Mouse (Mus musculus) neural tube, embryonic 11.5 days (tissue): Measurements from ENCODE around the gene Hacd4. TPM values are rescaled to one million over a fixed set of nuclear protein-coding genes. Genes with fewer than 3 reads are reported as not detected.
"Not testable (repeated sequence)": the region's sequence is repeated elsewhere in the genome, so short reads cannot be mapped to it uniquely, and the experiment has no call there.

Experiments used
- ATAC-seq: fragments of 200-750 bp; cut with Nextera tagmentation; 2 replicates; pipeline ENCODE4 v1.8.0; 2017; ENCODE audit warnings: moderate number of reproducible peaks, mild to moderate bottlenecking, moderate TSS enrichment, moderate library complexity; ENCODE audit not compliant: insufficient read depth, low FRiP score, low TSS enrichment
- DNase-seq: peaks from one replicate; pipeline ENCODE4 v3.0.0-alpha.2; 2015; ENCODE audit warnings: low spot score
- H3K27ac ChIP-seq: fragments of 300-500 bp; sonication (generic); 2 replicates; pipeline ENCODE4 v1.5.1; 2014; ENCODE audit warnings: low read depth, mild to moderate bottlenecking, low read length
- H3K27me3 ChIP-seq: fragments of 300-500 bp; sonication (generic); 2 replicates; pipeline ENCODE4 v1.6.1; 2014; ENCODE audit warnings: mild to moderate bottlenecking, low read length, mixed read lengths; ENCODE audit not compliant: control insufficient read depth, insufficient read depth
- H3K36me3 ChIP-seq: fragments of 300-500 bp; sonication (generic); 2 replicates; pipeline ENCODE4 v1.6.1; 2014; ENCODE audit warnings: mild to moderate bottlenecking, low read length, moderate library complexity, mixed read lengths; ENCODE audit not compliant: control insufficient read depth, insufficient read depth
- H3K4me1 ChIP-seq: fragments of 300-500 bp; sonication (generic); 2 replicates; pipeline ENCODE4 v1.6.1; 2014; ENCODE audit warnings: low read length, mixed read lengths; ENCODE audit not compliant: control insufficient read depth, insufficient read depth
- H3K4me2 ChIP-seq: fragments of 300-500 bp; sonication (generic); 2 replicates; pipeline ENCODE4 v1.6.1; 2014; ENCODE audit warnings: low read depth, mild to moderate bottlenecking, moderate library complexity
- H3K4me3 ChIP-seq: fragments of 300-500 bp; sonication (generic); 2 replicates; pipeline ENCODE4 v1.5.1; 2014; ENCODE audit warnings: low read depth, low read length
- H3K9ac ChIP-seq: fragments of 300-500 bp; sonication (generic); 2 replicates; pipeline ENCODE4 v1.6.1; 2014; ENCODE audit warnings: mild to moderate bottlenecking, low read length
- H3K9me3 ChIP-seq: fragments of 300-500 bp; sonication (generic); 2 replicates; pipeline ENCODE4 v1.6.1; 2016; ENCODE audit warnings: low read length; ENCODE audit not compliant: control insufficient read depth
- WGBS: fragments of 180-500 bp; shearing (Covaris S2); extraction: QIAGEN DNeasy Blood & Tissue Kit; methylation state at CpG from one replicate; pipeline ENCODE4 v1.1.7; 2014; 5-methylcytosine and 5-hydroxymethylcytosine counted together
- polyA plus RNA-seq: library from polyadenylated mRNA; unstranded; fragments of >200 nt; fragmentation: Nextera tagmentation; extraction: Ambion mirVana; gene quantifications from 2 replicates; pipeline ENCODE4 v1.2.1, GENCODE M21; 2014

Hacd4 gene
- polyA plus RNA-seq, 1 experiment from 2014 or later, result 3.2 TPM

DNA sequence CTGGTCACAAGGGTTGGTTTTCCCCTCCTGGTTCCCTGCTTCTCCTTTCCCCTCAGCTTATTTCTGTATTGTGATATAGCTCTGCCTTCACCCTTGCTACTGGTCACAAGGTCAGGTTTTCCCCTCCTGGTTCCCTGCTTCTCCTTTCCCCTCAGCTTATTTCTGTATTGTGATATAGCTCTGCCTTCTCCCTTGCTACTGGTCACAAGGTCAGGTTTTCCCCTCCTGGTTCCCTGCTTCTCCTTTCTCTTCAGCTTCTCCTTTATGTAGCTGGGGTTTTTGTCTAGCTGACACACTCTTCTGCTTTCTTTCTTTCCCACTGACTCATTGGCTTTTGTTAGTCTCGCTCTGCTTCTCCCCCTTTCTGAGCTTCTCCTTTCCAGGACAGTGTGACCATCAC lies 48.1 kb downstream of the Hacd4 start:
- H3K27ac ChIP-seq, H3K9ac ChIP-seq, H3K36me3 ChIP-seq, ATAC-seq, H3K27me3 ChIP-seq, DNase-seq, H3K4me2 ChIP-seq, H3K4me3 ChIP-seq, H3K9me3 ChIP-seq, H3K4me1 ChIP-seq: not testable (repeated sequence)
- WGBS, result 69% methylated on average over 1 of the region's 1 CpGs

DNA sequence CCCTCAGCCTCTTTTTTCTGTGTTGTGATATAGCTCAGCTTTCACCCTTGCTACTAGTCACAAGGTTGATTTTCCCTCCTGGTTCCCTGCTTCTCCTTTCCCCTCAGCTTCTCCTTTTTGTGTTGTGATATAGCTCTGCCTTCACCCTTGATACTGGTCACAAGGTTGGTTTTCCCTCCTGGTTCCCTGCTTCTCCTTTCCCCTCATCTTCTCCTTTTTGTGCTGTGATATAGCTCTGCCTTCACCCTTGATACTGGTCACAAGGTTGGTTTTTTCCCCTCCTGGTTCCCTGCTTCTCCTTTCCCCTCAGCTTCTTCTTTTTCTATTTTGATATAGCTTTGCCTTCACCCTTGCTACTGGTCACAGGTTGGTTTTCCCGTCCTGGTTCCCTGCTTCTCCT lies 48.7 kb downstream of the Hacd4 start:
- Histone ChIP-seq H3K4me2 (no peak overlapping the region), H3K27me3 (no peaks in the 10 kb centered on the region), H3K36me3 (no peaks in the 10 kb centered on the region), H3K4me1 (no peaks in the 10 kb centered on the region), H3K9me3 (no peaks in the 10 kb centered on the region), H3K9ac (no peak overlapping the region), H3K4me3 (no peak overlapping the region), H3K27ac (no peak overlapping the region)
- no peak for DNase-seq
- no peak for ATAC-seq
- 80% methylated on average over 1 of the region's 1 CpGs for WGBS

DNA sequence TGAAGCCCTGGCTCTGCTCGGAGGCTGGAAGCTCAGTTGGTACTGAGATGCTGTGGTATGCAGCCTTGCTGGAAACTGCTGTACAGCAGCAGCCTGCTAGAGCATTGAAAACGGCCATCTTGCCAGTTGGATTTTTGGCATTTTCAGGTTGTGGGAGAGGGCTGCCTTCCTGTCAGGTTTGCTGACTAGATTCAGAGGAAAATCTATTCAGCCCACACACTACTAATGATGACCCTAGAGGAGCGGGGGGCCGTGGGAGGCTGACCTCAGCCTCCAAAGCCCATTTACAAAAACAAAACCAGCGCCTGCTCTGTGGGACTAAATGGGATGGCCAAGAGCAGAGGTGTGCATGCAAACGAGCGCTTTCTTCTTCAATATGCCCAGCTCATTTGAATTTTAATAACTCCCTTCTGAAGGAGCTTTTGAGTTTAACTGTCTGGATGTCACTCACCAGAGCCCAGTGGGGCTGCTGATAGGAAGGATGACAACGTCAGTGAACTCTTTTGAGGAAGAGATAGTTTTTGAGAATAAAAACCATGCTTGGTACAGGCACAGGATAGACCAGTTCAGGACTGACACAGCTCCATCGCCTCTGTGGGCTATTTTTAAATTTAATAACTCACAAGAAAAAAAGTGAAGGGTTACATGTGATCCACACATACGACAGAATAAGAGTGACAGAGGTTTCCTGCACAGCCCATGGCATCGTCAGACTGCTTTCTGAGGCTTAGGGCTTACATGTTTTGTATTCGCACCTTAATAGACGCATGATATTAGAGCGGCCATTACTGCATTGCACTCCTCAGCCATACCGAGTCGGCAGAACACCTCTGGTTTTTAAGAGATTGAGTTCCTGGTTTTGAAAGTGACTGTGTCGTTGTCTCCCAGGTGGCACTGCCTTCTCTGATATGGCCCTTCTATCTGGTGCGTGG lies 66.2 kb downstream of the Hacd4 start:
- Histone ChIP-seq H3K27ac (no peak overlapping the region), H3K4me2 (no peak overlapping the region), H3K4me3 (no peak overlapping the region), H3K4me1 (peaks cover 3% of the 10 kb centered on the region; the same call in 1 of the 2 replicates), H3K9ac (no peak overlapping the region), H3K9me3 (no peaks in the 10 kb centered on the region), H3K27me3 (no peaks in the 10 kb centered on the region), H3K36me3 (no peaks in the 10 kb centered on the region)
- 77% methylated on average over 18 of the region's 18 CpGs for WGBS
- ATAC-seq (no peak), DNase-seq (no peak)

DNA sequence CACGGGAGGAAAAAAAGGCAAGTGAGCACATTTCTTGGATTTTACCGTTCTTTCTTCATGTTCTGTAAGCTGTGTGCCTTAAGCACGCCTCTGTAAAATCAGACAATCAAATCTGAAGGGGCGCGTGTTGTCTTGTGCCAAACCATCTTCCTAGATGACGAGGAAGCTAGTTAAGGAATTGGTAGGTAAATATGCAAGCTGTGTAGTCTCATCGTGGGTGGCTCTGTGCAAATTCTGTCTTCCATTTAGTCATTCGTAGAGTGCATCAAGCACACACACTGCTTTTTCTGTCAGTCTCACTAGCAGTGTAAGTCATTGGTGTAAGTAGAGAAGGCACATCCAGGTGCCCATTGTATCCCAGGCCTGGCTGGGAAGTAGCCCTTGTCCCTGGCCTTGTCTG lies 67.9 kb downstream of the Hacd4 start:
- WGBS, result 94% methylated on average over 8 of the region's 8 CpGs
- DNase-seq (no peak), ATAC-seq (no peak)
- H3K4me1 ChIP-seq, result peaks cover 3% of the 10 kb centered on the region; the same call in 1 of the 2 replicates
- H3K27ac ChIP-seq, result no peak overlapping the region
- H3K9me3 ChIP-seq, result no peaks in the 10 kb centered on the region
- no peak overlapping the region for H3K9ac ChIP-seq
- H3K27me3 ChIP-seq, result no peaks in the 10 kb centered on the region
- H3K36me3 ChIP-seq, result no peaks in the 10 kb centered on the region
- H3K4me3 ChIP-seq, result no peak overlapping the region
- no peak overlapping the region for H3K4me2 ChIP-seq

DNA sequence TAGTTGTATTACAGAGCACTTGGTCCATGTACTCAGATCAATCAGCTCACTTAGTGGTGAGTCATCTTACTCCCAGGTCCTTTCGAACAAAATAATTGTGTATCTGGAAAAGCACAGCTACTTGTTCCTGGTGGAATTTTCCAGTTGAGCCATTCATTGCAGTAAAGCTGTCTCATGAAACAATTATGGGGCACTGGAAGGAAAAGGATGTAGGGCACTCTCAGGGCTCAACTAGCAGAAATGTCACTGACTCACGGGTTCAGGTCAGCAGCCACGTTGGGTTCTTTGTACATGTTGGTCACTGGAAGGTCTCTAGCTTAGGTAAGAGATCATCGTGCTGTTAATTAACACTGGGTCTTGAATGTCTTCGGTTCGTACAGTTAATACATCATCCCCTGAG lies 68.8 kb downstream of the Hacd4 start:
- no peak overlapping the region for H3K9ac ChIP-seq
- no peak for ATAC-seq
- no peak for DNase-seq
- H3K36me3 ChIP-seq, result no peaks in the 10 kb centered on the region
- H3K4me2 ChIP-seq, result no peak overlapping the region
- H3K9me3 ChIP-seq, result no peaks in the 10 kb centered on the region
- H3K27ac ChIP-seq, result no peak overlapping the region
- no peaks in the 10 kb centered on the region for H3K27me3 ChIP-seq
- 91% methylated on average over 6 of the region's 6 CpGs for WGBS
- peaks cover 3% of the 10 kb centered on the region; the same call in 1 of the 2 replicates for H3K4me1 ChIP-seq
- H3K4me3 ChIP-seq, result no peak overlapping the region

DNA sequence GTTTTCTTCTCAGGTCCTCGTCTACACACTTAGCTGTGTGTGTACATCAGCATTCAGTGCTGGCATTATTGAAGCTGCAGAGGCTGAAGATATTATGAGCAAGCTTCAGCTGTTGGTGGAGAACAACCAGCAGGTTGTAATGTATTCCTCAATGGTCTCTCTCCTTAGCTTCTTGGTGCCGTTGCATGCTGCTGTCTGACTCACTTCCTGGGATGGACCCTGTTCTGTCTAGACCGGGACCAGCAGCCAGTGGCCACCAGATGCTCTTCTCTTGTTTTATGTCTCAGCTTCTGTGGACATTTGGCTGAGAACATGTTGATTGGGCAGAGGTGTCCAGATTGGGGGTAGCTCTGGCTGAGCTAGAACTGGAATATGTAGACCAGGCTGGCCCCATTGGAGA lies 81.3 kb downstream of the Hacd4 start:
- no peaks in the 10 kb centered on the region for H3K27me3 ChIP-seq
- no peak overlapping the region for H3K4me3 ChIP-seq
- 86% methylated on average over 3 of the region's 3 CpGs for WGBS
- H3K27ac ChIP-seq, result no peak overlapping the region
- ATAC-seq (no peak), DNase-seq (no peak)
- H3K4me2 ChIP-seq, result no peak overlapping the region
- H3K9me3 ChIP-seq, result no peaks in the 10 kb centered on the region
- H3K4me1 ChIP-seq, result no peaks in the 10 kb centered on the region
- H3K9ac ChIP-seq, result no peak overlapping the region
- H3K36me3 ChIP-seq, result no peaks in the 10 kb centered on the region

DNA sequence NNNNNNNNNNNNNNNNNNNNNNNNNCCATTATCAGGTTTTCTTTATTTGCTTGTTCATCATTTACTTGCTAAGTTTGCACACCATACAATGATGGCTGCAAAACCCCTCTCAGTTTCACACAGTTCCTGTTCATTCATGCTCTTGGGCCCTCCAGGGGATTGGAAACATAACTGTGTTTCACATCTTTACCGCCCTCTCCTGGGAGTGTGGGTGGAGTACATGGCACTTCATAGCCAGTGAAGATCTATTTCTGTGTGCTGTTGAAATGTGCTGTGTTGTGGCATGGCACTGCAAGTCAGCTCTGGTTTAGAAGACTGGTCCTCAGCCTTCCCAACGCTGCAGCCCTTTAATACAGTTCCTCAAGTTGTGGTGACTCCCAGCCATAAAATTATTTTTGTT lies 82.1 kb downstream of the Hacd4 start:
- H3K4me2 ChIP-seq, result no peak overlapping the region
- H3K27ac ChIP-seq, result no peak overlapping the region
- no peaks in the 10 kb centered on the region for H3K27me3 ChIP-seq
- H3K9ac ChIP-seq, result no peak overlapping the region
- H3K9me3 ChIP-seq, result no peaks in the 10 kb centered on the region
- WGBS, result 71% methylated on average over 2 of the region's 2 CpGs
- H3K4me1 ChIP-seq, result no peaks in the 10 kb centered on the region
- no peaks in the 10 kb centered on the region for H3K36me3 ChIP-seq
- DNase-seq, result no peak
- no peak for ATAC-seq
- no peak overlapping the region for H3K4me3 ChIP-seq

DNA sequence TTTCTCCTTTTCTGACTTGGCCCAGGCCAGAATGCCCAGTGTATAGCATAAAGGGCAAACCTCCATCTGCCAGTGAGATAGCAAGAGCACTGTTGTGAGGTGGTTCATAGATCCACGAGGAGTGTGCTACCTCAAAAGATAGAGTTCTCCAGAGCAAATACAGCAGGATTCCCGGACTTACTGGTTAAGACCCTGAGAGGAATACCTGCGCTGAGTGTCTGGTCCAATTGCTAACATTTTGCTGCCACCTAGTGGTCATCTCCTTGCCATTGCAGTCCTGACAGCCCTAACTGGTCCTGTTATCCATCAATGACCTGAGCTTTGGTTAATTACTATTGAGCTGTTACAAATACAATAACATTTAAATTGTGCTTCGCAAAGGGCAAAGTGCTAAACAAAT lies 87.8 kb downstream of the Hacd4 start:
- Histone ChIP-seq H3K4me3 (no peak overlapping the region), H3K27me3 (no peaks in the 10 kb centered on the region), H3K9ac (no peak overlapping the region), H3K36me3 (no peaks in the 10 kb centered on the region), H3K27ac (no peak overlapping the region), H3K4me1 (no peaks in the 10 kb centered on the region), H3K9me3 (no peaks in the 10 kb centered on the region), H3K4me2 (no peak overlapping the region)
- WGBS, result 3% methylated on average over 4 of the region's 4 CpGs
- peak; percentile 78 for DNase-seq
- peak; percentile 82 for ATAC-seq
